Mouse (Mus musculus) CH12.LX (cell line): ENCODE results near the gene Trim62.

Experiments used
- CHD1 ChIP-seq: IDR thresholded peaks from 2 replicates; pipeline ENCODE4 v1.6.1; 2012; ENCODE audit warnings: low read depth, low read length, improper control_type of control experiment, inconsistent platforms
- MYC ChIP-seq: IDR thresholded peaks from 2 replicates; pipeline ENCODE4 v1.6.1; 2011; ENCODE audit warnings: low read depth, mild to moderate bottlenecking, improper control_type of control experiment, low read length
- POLR2A ChIP-seq: IDR thresholded peaks from 2 replicates; pipeline ENCODE4 v1.6.1; 2011; ENCODE audit warnings: low read depth, mild to moderate bottlenecking, improper control_type of control experiment, low read length

DNA sequence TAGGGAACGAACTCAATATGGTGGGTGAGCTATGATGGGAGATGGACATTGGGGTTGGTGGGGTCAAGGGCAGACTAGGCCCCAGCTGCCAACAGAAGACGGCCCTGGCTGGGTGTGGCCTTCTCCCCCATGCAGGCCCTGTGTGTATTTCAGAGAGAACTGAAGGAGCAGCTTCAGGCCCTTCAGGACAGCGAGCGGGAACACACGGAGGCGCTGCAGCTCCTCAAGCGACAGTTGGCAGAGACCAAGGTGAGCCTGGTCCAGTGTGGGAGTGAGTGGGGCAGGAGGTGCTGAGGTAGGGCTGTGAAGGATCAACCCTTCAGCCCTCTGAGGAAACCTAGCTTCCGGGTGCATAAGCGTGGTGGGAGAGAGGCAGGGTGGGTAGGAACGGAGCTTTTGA lies 13.3 kb downstream of the Trim62 start:
- no peak for TF ChIP-seq CHD1
- TF ChIP-seq MYC: no peak
- TF ChIP-seq POLR2A: no peak
